Mouse (Mus musculus) G1E (cell line): ENCODE results near the gene Ubxn11.

Experiments used
- CTCF ChIP-seq: IDR thresholded peaks from 2 replicates; pipeline ENCODE4 v1.5.1; 2012; ENCODE audit warnings: low read depth, low read length, inconsistent platforms, mixed read lengths
- GATA1 ChIP-seq: IDR thresholded peaks from 2 replicates; pipeline ENCODE4 v1.6.1; 2012; ENCODE audit warnings: borderline replicate concordance, low read length, inconsistent platforms, mixed read lengths
- POLR2AphosphoS5 ChIP-seq: IDR thresholded peaks from 2 replicates; pipeline ENCODE4 v1.6.1; 2012; ENCODE audit warnings: low read depth, low read length, inconsistent platforms; ENCODE audit not compliant: insufficient replicate concordance
- TAL1 ChIP-seq: conservative IDR thresholded peaks from 2 replicates; pipeline ENCODE4 v1.6.1; 2012; ENCODE audit warnings: low read depth, low read length, inconsistent platforms, mixed read lengths

DNA sequence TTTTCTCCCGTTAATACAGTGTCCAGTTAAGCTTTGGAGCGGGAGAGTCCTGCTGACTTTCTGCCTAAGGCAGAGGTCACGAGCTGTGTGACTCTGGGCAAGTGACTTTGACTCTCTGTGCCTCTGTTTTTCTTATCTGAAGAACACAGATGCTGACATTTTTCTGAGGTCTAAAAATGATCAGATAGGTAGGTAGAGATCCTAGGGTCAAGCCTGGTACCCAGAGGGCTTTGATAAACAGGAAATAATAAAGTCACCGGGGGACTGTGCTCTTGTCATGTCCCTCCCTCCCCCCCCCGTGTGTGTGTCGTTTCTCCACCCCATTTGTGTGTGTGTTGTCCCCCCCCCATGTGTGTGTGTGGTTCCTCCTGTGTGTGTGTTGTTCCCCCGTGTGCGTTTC lies 39.8 kb upstream of the Ubxn11 start:
- no peak for TF ChIP-seq CTCF
- TF ChIP-seq GATA1 = no peak
- TF ChIP-seq TAL1 = peak; percentile 43; the same call in 1 of the 2 replicates
- TF ChIP-seq POLR2AphosphoS5 = no peak
